Mouse (Mus musculus) heart, embryonic 15.5 days (tissue): Measurements from ENCODE around the gene Tbx6. TPM values are rescaled to one million over a fixed set of nuclear protein-coding genes. Genes with fewer than 3 reads are reported as not detected.

ENCODE experiments used
- ATAC-seq: fragments of 200-750 bp; cut with Nextera tagmentation; replicated peaks from 2 replicates; pipeline ENCODE4 v1.8.0; 2017; ENCODE audit warnings: low read depth, moderate TSS enrichment; ENCODE audit not compliant: insufficient number of reproducible peaks, insufficient read depth, low FRiP score
- H3K27ac ChIP-seq: fragments of 300-500 bp; sonication (generic); 2 replicates; pipeline ENCODE4 v1.5.1; 2015; ENCODE audit warnings: mild to moderate bottlenecking, inconsistent platforms
- H3K27me3 ChIP-seq: fragments of 300-500 bp; sonication (generic); 2 replicates; pipeline ENCODE4 v1.6.1; 2015; ENCODE audit warnings: inconsistent platforms
- H3K36me3 ChIP-seq: fragments of 300-500 bp; sonication (generic); 2 replicates; pipeline ENCODE4 v1.6.1; 2015; ENCODE audit warnings: mild to moderate bottlenecking, inconsistent platforms
- H3K4me1 ChIP-seq: fragments of 300-500 bp; sonication (generic); replicated peaks from 2 replicates; pipeline ENCODE4 v1.6.1; 2015; ENCODE audit warnings: inconsistent platforms
- H3K4me2 ChIP-seq: fragments of 300-500 bp; sonication (generic); 2 replicates; pipeline ENCODE4 v1.6.1; 2015; ENCODE audit warnings: inconsistent platforms, mild to moderate bottlenecking, moderate library complexity
- H3K4me3 ChIP-seq: fragments of 300-500 bp; sonication (generic); 2 replicates; pipeline ENCODE4 v1.5.1; 2015; ENCODE audit warnings: mild to moderate bottlenecking, inconsistent platforms
- H3K9ac ChIP-seq: fragments of 300-500 bp; sonication (generic); 2 replicates; pipeline ENCODE4 v1.6.1; 2015; ENCODE audit warnings: mild to moderate bottlenecking, inconsistent platforms
- H3K9me3 ChIP-seq: fragments of 300-500 bp; sonication (generic); replicated peaks from 2 replicates; pipeline ENCODE4 v1.6.1; 2016; ENCODE audit warnings: inconsistent platforms
- WGBS: fragments of 180-500 bp; shearing (Covaris S2); methylation state at CpG from one replicate; pipeline ENCODE4 v1.1.7; 2015; ENCODE audit warnings: mixed read lengths; 5-methylcytosine and 5-hydroxymethylcytosine counted together
- polyA plus RNA-seq: library from polyadenylated mRNA; unstranded; fragments of >200 nt; fragmentation: Nextera tagmentation; extraction: Ambion mirVana; gene quantifications from 2 replicates; pipeline ENCODE4 v1.2.1, GENCODE M21; 2015

The Tbx6 gene
- polyA plus RNA-seq, 1 experiment from 2014 or later = 0.34 TPM

DNA sequence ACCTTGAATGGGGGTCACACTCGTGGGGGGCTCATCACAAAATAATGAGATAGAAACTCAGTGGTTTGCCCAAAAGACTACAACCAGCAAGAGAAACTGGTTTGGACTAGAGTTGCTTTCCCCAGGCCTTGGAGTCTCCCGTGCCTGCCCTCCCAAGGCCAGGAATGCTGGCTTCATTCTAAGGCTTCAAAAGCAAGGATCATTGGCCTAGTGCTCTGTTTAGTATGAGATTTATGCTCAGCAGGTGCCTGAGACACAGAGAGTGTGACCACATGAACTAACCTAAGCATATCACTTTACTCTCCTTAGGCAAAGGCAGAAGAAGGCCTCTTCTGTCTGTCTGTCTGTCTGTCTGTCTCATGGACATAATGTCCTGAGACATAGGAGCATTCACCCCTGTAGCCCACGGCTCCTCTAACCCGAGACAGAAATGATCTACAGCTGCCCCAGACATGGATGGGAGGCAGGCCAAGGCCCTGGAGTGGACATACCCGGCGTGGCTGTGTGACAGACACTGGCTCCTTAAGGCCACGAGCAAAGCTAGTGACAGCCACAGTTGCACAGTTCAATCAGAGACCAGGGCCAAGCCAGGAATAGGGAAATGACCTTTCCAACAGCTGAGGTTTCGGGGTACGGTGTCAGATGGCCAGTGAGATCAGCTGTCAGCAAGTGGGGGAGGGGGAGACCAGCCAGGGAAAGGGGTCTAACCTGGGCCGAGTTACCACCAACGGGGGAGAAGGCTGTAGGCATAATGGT is 21.0 kb downstream of the Tbx6 start:
- no peak overlapping the region for H3K9ac ChIP-seq
- H3K4me1 ChIP-seq = peaks cover 25% of the 10 kb centered on the region
- no peak overlapping the region for H3K4me2 ChIP-seq
- no peaks in the 10 kb centered on the region for H3K27me3 ChIP-seq
- 74% methylated on average over 11 of the region's 11 CpGs for WGBS
- ATAC-seq = no peak
- no peaks in the 10 kb centered on the region for H3K9me3 ChIP-seq
- H3K4me3 ChIP-seq = no peak overlapping the region
- H3K36me3 ChIP-seq = 0 out of 2 replicates have a peak, but pooled peaks cover 4% of the 10 kb centered on the region
- no peak overlapping the region for H3K27ac ChIP-seq

DNA sequence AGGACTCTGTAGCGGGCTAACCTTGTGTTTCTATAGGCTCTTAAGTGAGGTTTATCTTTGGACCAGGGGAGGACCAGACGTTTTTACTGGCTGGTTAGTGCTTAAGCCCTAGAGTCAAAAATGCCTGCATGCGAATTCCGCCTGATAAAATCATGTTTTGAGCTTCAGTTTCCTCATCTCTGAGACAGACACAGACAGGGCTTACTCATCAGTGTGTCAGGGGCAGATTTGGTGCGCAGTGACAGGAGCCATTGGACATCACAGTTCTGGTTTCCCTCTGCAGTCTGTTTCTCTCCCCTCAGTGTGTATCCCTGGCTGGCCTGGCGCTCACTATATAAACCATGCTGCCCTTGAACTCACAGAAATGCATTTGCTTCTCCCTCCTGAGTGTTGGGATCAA is 21.9 kb downstream of the Tbx6 start:
- Histone ChIP-seq H3K9ac (no peak overlapping the region), H3K27ac (no peak overlapping the region), H3K27me3 (no peaks in the 10 kb centered on the region), H3K36me3 (0 out of 2 replicates have a peak, but pooled peaks cover 4% of the 10 kb centered on the region), H3K4me2 (no peak overlapping the region), H3K4me3 (no peak overlapping the region), H3K4me1 (peaks cover 27% of the 10 kb centered on the region), H3K9me3 (no peaks in the 10 kb centered on the region)
- no peak for ATAC-seq
- WGBS = 76% methylated on average over 6 of the region's 6 CpGs

DNA sequence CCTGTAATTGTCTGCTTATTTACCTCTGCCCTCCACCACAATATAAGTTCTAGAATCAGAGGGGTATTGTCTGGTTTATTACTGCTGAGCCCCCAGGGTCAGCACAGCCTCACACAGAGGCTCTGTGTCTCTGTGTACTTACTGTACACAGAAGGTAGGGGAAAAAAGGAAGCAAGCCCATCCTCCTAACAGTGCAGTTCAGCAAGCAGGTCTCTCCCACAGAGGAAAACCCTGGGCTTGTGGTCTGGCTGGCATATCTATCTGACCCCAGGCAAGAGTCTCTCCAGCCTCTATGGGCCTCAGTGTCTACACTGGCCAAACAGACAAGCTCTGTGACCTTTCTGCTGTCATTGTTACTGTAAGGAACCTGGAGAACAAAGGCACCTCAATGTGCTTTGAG is 22.5 kb downstream of the Tbx6 start:
- Histone ChIP-seq H3K27me3 (no peaks in the 10 kb centered on the region), H3K4me2 (no peak overlapping the region), H3K4me3 (no peak overlapping the region), H3K9me3 (no peaks in the 10 kb centered on the region), H3K9ac (no peak overlapping the region), H3K4me1 (peaks cover 33% of the 10 kb centered on the region), H3K27ac (no peak overlapping the region), H3K36me3 (0 out of 2 replicates have a peak, but pooled peaks cover 4% of the 10 kb centered on the region)
- no peak for ATAC-seq

DNA sequence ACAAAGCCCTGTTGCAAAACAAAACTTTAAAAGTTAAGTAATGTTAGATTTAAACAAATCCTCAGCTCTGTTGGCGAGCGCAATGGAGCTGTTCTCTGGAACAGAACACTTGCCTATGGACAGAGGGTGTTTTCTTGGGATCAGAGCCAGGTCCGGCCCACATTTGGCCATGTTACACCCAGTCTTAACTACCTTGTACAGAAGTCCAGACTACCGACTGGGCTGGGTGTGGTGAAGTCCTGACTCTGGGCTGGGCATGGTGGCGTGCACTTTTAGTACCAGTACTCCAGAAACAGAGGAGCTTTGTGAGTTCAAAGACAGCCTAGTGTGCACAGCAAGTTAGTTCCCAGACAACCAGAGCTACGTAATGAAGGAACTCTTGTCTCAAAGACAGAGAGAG is 25.7 kb downstream of the Tbx6 start:
- ATAC-seq = no peak
- 0 out of 2 replicates have a peak, but pooled peaks cover 4% of the 10 kb centered on the region for H3K36me3 ChIP-seq
- no peaks in the 10 kb centered on the region for H3K9me3 ChIP-seq
- H3K27ac ChIP-seq = peak overlapping the region; percentile 33
- no peak overlapping the region for H3K4me3 ChIP-seq
- H3K27me3 ChIP-seq = no peaks in the 10 kb centered on the region
- no peak overlapping the region for H3K9ac ChIP-seq
- WGBS = 52% methylated on average over 6 of the region's 6 CpGs
- H3K4me2 ChIP-seq = 0 out of 2 replicates have a peak overlapping the region, but pooled peaks have one; percentile 8
- H3K4me1 ChIP-seq = peaks cover 26% of the 10 kb centered on the region

DNA sequence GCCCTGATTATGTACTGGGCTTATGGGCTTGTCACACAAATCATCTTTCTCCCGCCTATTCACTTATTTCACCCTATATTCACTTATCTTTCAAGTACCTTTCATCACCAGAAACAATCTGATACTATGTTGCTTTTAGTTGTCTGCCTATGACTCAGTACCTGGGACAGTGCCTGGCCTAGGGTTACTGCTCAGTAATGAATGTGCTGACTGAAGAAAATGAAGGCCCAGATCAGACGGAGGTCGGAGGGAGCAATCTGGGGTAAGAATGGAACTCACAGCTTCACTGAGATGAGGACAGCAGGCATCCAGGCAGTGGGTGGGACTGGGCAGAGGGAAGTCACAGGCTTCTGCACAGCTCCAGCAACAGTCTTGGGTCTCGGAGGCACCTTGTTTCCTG is 26.1 kb downstream of the Tbx6 start:
- Histone ChIP-seq H3K4me3 (no peak overlapping the region), H3K9me3 (no peaks in the 10 kb centered on the region), H3K9ac (no peak overlapping the region), H3K27me3 (no peaks in the 10 kb centered on the region), H3K4me2 (peak overlapping the region; percentile 87; the same call in 1 of the 2 replicates), H3K36me3 (0 out of 2 replicates have a peak, but pooled peaks cover 4% of the 10 kb centered on the region), H3K4me1 (peaks cover 26% of the 10 kb centered on the region), H3K27ac (peak overlapping the region; percentile 33; the same call in 1 of the 2 replicates)
- WGBS = 58% methylated on average over 4 of the region's 4 CpGs
- ATAC-seq = no peak

DNA sequence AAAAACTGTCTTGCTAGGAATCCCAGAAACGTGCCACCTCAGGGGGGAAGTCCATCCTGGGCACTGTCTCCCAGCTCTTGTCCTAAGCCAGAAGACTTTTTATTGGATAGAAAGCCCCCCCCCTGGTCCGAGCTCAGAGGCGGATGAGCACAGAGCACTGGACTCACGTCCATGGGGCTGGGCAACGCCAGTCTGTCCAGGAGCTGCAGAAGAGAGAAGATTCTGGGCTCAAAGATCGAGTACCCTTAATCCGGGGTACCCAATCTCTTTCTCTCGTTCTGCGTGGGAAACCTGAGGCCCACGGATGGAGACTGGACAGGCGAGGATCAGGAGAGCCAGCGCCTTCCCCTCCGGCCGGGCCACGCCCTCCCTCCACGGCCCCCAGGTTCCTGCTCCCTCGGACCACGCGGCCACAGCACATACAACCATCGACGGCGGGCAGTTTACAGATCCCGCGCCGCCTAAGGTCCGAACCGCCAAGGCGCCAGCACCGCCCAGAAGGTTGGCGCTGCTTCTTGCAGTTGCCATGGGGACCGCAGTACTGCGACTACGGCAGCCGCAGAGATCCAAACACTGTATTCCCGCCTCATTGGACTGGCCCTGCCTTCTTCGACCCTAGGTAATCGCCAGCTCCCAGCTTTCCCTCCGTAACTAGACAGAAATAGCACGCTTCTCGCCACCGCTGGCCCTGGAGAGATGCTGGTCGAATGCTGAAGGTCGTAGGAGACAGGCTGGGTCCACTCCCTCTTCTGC is 27.6 kb downstream of the Tbx6 start:
- H3K4me3 ChIP-seq = peak overlapping the region; percentile 67
- peak; percentile 91 for ATAC-seq
- H3K4me2 ChIP-seq = peak overlapping the region; percentile 87
- peaks cover 26% of the 10 kb centered on the region for H3K4me1 ChIP-seq
- no peaks in the 10 kb centered on the region for H3K27me3 ChIP-seq
- H3K27ac ChIP-seq = peak overlapping the region; percentile 87
- peak overlapping the region; percentile 73 for H3K9ac ChIP-seq
- WGBS = 1% methylated on average over 43 of the region's 43 CpGs
- H3K36me3 ChIP-seq = 0 out of 2 replicates have a peak, but pooled peaks cover 4% of the 10 kb centered on the region
- no peaks in the 10 kb centered on the region for H3K9me3 ChIP-seq

DNA sequence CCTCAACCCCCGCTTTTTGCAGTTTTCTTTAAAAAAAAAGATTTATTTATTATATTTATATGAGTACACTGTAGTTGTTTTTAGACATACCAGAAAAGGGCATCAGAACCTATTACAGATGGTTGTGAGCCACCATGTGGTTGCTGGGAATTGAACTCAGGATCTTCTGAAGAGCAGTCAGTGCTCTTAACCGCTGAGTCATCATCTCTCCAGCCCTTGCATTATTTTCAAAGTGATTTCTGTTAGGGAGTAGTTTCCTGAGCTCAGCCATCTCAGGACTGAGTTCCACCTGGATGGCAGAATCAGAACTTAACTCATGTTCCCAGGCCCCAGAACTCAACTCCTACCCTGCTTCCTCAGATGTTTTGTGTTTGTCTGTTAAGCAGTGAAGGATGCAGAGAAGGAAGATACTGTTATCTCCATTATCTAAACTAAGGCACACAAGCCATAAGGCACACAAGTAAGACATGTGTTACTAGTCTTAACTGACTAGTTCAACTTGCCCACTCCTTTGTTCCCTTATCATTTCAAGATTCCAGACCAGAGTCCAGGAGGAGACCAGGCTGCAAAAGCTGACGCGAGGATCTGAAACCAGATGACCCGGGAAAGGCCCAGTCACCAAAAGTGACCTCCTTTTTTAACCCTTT is 28.6 kb downstream of the Tbx6 start:
- WGBS = 55% methylated on average over 5 of the region's 5 CpGs
- H3K9ac ChIP-seq = no peak overlapping the region

DNA sequence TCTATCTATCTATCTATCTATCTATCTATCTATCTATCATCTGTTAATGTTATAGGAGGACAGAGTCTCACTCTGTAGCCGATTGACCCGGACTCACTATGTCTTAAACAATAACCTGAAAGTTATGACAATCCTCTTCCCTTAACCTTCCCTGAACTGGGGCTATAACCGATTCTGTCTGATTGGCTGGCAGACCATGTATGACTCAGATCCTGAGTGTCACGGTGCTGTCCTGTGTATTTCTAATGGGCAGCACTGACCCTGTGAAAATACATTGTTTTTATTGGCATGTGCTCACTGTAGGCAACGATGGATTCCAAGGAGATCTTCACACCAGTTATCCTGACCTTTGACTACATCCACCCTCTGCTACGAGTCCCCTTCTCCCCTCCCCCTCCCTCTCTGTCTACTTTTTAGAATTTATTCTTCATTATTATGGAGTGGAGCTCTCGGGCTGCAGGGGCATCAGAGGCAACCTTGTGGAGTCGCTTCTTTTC is 34.5 kb downstream of the Tbx6 start:
- no peaks in the 10 kb centered on the region; the same call in 1 of the 2 replicates for H3K27me3 ChIP-seq
- H3K27ac ChIP-seq = no peak overlapping the region
- no peak overlapping the region for H3K4me3 ChIP-seq
- H3K4me2 ChIP-seq = no peak overlapping the region
- no peak overlapping the region for H3K9ac ChIP-seq
- no peaks in the 10 kb centered on the region for H3K36me3 ChIP-seq
- no peaks in the 10 kb centered on the region for H3K9me3 ChIP-seq
- WGBS = 59% methylated on average over 8 of the region's 8 CpGs
- no peaks in the 10 kb centered on the region for H3K4me1 ChIP-seq
- no peak for ATAC-seq

More for the DNA sequence above, 28.6 kb downstream of the Tbx6 start:
- Histone ChIP-seq H3K4me3 (no peak overlapping the region), H3K27me3 (no peaks in the 10 kb centered on the region), H3K27ac (peak overlapping the region; percentile 87), H3K4me1 (peaks cover 26% of the 10 kb centered on the region), H3K9me3 (no peaks in the 10 kb centered on the region), H3K4me2 (peak overlapping the region; percentile 87), H3K36me3 (0 out of 2 replicates have a peak, but pooled peaks cover 4% of the 10 kb centered on the region)
- ATAC-seq = no peak

DNA sequence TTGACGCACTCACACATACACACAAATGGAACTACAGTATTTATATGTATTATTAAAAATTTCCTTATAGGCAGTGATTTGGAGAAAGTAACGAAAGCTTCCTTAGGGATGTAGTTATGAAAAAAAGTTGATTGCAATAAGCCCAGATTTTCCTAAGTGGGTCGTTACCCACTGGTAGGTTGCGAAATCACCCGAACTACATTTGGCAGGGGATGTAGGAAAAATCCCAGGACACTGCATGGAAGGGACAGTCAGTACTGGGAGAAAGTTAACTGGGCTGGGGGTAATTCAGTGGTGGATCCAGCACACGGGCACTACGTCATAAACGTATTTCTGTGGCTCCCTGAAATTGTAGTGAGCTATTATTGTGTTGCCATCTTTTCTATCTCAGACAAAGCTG is 35.2 kb downstream of the Tbx6 start:
- no peak overlapping the region for H3K4me3 ChIP-seq
- H3K36me3 ChIP-seq = no peaks in the 10 kb centered on the region
- 82% methylated on average over 8 of the region's 8 CpGs for WGBS
- no peak overlapping the region for H3K4me2 ChIP-seq
- no peaks in the 10 kb centered on the region; the same call in 1 of the 2 replicates for H3K27me3 ChIP-seq
- H3K27ac ChIP-seq = no peak overlapping the region
- H3K9ac ChIP-seq = no peak overlapping the region
- H3K9me3 ChIP-seq = no peaks in the 10 kb centered on the region
- H3K4me1 ChIP-seq = no peaks in the 10 kb centered on the region
- ATAC-seq = no peak

DNA sequence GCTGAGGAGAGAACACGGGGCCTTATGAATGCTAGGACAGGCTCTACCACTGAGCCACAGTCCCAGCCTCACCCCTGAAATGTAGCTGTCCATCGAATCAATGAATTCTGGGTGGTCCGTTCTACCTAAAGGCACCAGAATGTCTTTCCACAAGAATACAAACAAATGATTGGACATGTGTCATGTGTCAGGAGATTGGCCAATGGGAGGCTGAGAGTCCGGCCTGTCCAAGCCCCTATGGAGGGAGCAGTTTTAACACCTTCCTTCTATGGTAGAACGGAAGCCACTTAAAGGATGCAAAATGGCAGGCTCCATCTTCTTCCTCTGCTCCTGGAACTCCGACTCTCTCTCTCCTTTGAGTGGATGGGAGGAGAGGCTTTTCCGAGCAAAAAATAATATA is 36.3 kb downstream of the Tbx6 start:
- 74% methylated on average over 7 of the region's 7 CpGs for WGBS
- 0 out of 2 replicates have a peak, but pooled peaks cover 6% of the 10 kb centered on the region for H3K4me1 ChIP-seq
- no peak overlapping the region for H3K4me3 ChIP-seq
- no peaks in the 10 kb centered on the region for H3K9me3 ChIP-seq
- H3K36me3 ChIP-seq = no peaks in the 10 kb centered on the region
- no peak for ATAC-seq
- no peak overlapping the region for H3K9ac ChIP-seq
- no peak overlapping the region for H3K27ac ChIP-seq
- H3K4me2 ChIP-seq = no peak overlapping the region
- H3K27me3 ChIP-seq = peaks cover 5% of the 10 kb centered on the region

DNA sequence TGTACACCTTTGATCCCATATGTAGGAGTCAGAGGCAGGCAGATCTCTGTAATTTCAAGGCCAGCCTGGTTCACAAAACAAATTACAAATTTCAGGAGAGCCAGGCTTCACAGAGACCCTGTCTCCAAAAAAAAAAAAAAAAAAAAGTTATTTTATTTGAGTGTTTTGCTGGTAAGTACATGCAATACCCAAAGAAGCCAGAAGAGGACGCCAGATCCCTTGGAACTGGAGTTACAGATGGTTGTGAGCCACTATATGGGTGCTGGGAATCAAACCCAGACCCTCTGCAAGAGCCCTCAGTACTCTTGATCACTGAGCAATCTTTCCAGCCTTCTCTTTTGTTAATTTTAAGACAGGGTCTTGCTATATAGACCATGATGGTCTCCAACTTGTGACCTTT is 37.5 kb downstream of the Tbx6 start:
- Histone ChIP-seq H3K9ac (no peak overlapping the region), H3K4me3 (no peak overlapping the region), H3K36me3 (no peaks in the 10 kb centered on the region), H3K27ac (no peak overlapping the region), H3K4me1 (peaks cover 10% of the 10 kb centered on the region), H3K9me3 (no peaks in the 10 kb centered on the region), H3K27me3 (peaks cover 15% of the 10 kb centered on the region), H3K4me2 (no peak overlapping the region)
- 30% methylated on average over 1 of the region's 1 CpGs for WGBS
- ATAC-seq = no peak
